Mouse (Mus musculus): ENCODE data around the gene Stambp. TPM values are rescaled to one million over a fixed set of nuclear protein-coding genes. Genes with fewer than 3 reads are reported as not detected.

Stambp gene
- total RNA-seq, 2 experiments from 2014 or later = 38.7 to 39.0 TPM

- DNase-seq (ENCODE audit: low spot score in 2 of 2) = peak; percentile 87 to 90
Observed at GRCm38 (mm10) chr6:83571840-83572667, 475 bp downstream of the Stambp start.

- DNase-seq (ENCODE audit: low spot score in 2 of 2) = peak in 1 of 2 experiments; percentile 33
Observed at GRCm38 (mm10) chr6:83568901-83569862, 3.3 kb downstream of the Stambp start.

DNA sequence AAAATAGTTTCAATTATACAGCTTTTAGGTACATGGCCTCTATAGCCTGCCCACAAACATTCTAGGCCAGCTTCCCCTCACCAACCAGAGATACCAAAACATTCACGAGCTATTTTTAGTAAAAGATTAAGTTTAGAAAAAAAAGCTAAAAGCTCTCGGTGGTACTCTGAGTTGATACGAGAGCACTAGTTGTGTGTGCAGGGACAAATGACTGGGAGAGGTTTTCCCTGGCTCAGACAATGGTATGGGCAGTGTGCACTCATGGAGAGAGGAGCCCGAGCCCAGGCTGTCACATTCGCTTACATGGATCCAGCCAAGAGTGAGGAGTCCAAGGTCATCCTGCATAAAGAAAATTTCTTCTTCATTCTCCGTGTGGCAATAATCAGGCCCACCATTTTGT, 16.6 kb downstream of the Stambp start:
- DNase-seq (ENCODE audit: low spot score in 2 of 2) = no peak

- no peak for DNase-seq (ENCODE audit: low spot score in 2 of 2)
Observed at GRCm38 (mm10) chr6:83548346-83548745, 24.2 kb downstream of the Stambp start.

DNA sequence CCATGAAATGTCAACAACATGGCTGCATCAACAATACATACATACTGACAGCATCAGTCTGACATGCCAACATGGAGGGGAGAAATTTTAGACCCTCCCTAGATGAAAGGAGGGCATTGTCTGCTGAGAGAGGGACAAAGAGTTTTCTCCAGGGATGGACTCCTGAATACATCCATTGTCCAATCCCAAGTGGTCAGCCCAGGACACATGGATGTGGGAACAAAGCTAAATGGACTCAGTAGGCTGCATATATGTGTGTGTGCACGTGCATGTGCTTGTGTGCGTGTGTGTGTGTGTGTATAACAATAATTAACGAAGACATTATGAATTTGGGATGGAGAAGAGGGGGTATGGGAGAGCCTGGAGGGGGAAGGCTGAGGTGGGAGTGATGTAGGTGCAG, 26.8 kb downstream of the Stambp start:
- no peak for DNase-seq (ENCODE audit: low spot score in 2 of 2)

- DNase-seq (ENCODE audit: low spot score in 2 of 2) = no peak
Observed at GRCm38 (mm10) chr6:83541756-83542456, 30.6 kb downstream of the Stambp start.

DNA sequence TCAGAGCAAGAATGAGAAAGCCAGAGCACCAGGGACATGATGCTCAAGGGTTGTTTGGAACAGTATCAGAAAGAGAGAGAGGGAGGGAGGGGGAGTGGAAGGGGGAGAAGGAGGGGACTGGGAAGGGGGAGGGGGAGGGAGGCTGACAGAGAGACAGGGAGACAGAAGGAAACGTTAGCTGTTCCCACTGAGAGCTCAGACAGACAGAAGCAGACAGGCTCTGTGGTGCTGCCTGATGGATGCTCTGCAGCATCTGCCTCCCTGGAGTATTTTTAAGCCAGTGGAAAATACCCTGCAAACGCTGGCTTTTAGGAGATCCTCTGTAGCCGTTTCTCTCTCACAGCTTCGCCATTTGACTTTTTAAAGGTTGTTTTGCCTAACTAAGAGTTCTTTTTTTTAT, 32.5 kb downstream of the Stambp start:
- DNase-seq (ENCODE audit: low spot score in 2 of 2) = peak in 1 of 2 experiments; percentile 25

DNA sequence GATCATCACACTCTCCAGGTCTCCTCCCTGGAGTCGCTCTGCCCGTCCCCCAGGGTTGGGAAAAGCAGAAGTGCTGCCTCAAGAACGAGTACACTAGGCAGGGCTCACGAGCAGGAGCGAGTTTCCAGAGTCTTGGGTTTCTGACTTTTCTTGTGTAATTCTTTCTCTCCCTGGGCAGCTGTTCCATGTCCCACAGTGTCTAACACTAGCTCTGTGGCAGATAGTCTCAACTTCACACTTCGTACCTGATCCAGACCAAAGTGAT, 35.8 kb downstream of the Stambp start:
- no peak for DNase-seq (ENCODE audit: low spot score in 2 of 2)

DNA sequence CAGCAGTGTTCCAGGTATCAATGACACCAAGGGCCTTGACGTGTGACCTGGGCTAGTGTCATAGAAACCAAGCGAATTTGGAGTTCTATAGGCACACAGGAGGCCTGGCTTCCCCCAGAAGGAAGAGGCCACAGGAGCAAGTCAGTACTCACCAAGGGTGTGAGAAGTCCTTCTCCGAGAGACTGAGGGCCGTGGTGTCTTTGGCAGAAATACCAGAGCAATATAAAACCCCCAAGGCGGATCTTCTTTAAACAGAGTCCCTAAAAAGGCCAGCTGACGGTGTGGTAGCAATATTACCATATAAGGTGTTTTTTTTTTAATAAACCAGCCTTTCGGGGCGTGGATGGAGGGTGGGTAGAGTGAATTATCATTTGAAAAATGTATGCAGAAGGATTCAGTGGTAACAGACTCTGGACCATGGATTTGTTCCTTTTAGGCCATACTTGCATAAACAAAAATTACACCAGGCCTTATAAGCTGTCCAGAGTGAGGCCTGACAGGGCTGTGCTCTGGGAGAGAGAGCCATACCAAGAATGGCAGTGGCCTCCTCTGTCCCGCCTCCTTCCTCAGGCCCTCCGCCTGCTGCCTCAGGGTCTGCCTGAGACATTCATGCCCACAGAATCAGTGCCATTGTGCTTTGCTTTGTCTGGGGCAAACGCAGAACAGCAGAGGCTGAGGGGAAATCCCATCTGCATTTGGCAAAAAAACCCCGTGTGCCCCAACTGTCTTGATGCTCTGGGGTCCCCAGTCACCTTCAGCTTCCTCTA, 36.3 kb downstream of the Stambp start, which contains the start of gene Actg2:
Gene Actg2, minus strand, starts transcription at position 238 of the 767 bp plus-strand sequence.
- no peak for DNase-seq (ENCODE audit: low spot score in 2 of 2)

DNA sequence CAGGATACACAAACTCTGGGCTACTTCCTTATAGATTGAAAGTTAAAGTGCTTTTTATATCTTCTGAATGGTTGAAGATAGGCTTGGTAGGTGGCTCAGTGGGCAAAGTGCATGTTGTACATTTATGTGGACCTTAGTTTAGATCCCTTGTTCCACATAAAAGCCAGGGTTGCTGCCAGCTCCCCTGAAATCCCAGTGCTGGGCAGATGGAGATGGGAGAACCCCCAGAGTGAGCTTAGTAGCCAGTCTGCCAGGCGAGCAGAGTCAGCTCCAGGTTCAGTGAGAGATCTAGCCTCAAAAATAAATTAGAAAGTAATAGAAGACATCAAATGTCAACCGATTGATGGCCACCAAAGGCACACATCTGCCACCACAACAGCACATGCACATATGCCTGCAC, 39.9 kb downstream of the Stambp start:
- DNase-seq (ENCODE audit: low spot score in 2 of 2) = no peak

DNA sequence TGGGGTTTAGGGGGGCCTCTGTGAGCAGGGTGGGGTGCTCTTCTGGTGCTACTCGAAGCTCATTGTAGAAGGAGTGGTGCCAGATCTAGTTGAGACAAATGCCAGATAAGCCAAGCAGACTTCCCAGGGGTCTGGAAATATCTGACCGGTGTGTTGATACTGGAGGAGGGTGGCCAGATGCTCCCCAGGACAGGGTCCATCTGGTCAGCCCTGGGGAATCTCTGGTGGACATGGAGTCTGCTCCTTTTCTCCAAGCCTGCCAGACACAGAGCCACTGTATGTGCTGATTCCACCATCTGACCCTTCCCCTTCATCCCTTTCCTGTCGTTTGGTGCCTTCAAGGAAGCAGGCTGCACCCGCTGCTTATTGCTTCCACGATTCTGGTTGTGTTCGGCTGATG, 49.3 kb downstream of the Stambp start:
- DNase-seq (ENCODE audit: low spot score in 2 of 2) = no peak

GRCm38 (mm10) chr6:83521784-83522183, 50.7 kb downstream of the Stambp start:
- DNase-seq (ENCODE audit: low spot score in 2 of 2) = no peak

- DNase-seq (ENCODE audit: low spot score in 2 of 2) = no peak
Observed at GRCm38 (mm10) chr6:83518637-83519036, 53.9 kb downstream of the Stambp start.

- no peak for DNase-seq (ENCODE audit: low spot score in 2 of 2)
Observed at GRCm38 (mm10) chr6:83515172-83515571, 57.4 kb downstream of the Stambp start.

DNA sequence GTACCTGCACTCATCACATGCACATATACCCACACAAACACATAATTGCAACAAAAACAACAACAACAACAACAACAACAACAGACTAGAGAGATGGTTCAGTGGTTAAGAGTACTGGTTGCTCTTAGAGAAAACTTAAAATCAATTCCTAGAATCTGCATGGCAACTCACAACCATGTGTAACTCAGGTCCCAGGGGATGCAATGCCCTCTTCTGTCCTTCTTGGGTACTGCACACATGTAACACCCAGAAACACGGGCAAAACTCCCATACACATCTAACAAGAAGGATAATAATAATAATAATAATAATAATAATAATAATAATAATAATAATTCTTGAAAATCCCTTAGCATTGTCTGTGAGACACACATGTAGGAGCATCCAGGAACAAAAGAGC, 60.0 kb downstream of the Stambp start:
- peak; percentile 74 for DNase-seq (ENCODE audit: low spot score in 2 of 2)

DNA sequence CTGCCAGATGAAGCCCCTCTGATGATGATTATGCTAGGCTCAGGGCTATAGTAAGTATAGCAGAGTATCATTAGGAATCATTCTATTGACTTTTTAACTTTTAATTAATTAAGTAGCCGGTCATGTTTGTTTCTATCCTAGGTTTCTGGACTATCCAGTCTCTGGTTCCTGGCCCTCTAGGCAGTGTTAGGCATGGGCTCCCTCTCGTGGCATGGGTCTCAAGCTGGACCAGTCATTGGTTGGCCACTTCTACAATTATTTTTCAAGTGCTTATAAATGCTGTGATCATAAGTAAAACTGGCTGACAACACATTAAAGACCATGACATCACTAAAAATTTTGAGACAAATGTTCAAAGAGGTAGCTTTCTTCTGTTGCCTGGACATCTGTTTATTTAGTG, 62.3 kb downstream of the Stambp start:
- DNase-seq (ENCODE audit: low spot score in 2 of 2) = no peak

GRCm38 (mm10) chr6:83509442-83509841, 63.1 kb downstream of the Stambp start:
- DNase-seq (ENCODE audit: low spot score in 2 of 2) = peak in 1 of 2 experiments; percentile 30

GRCm38 (mm10) chr6:83507168-83507546, 65.4 kb downstream of the Stambp start:
- no peak for DNase-seq (ENCODE audit: low spot score in 2 of 2)

DNA sequence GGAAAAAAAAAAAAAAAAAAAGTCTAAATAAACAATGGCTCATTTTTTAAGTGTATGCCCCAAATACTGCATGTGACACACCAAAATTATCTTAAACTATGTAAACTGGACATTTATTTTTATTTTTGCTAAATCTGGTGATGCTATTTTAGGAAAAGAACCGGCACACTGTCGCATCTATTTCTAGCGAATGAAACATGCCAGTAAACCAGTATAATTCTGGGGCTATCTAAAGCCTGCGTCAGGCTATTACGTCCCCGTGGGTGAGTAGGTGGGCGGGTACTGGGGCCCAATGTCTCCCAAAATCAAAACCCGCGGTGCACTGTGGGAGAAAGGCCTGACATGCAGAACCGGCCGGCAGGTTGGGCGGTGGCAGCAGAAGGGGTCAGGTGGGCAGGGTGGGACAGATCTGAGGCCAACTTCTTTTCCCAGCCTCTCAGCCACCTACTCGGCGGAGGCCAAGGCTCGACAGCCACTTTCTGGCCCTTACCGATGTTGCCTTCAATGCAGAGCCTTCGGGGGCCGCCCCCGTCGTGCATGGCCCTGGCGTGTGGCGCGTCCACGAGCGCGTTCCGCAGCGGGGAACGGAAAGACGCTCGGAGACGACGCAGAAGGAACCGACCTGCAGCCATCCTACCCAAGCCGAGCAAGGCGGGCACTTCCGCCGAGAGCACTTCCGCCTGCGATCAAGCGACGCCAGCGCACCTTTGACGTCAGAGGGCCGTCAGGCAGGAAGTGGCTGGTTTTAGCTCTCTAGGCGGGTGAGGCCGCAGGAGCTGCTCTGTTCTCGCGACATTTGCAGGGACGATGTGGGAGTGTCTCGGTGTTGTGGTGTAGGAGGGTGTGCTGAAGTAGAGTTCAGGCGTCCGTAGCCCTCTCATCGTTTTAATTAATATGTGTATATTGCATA, 66.0 kb downstream of the Stambp start, which contains the start of gene Dguok:
Gene Dguok, minus strand, starts transcription at position 712 of the 910 bp plus-strand sequence.
- DNase-seq (ENCODE audit: low spot score in 2 of 2) = peak; percentile 96 to 97

DNA sequence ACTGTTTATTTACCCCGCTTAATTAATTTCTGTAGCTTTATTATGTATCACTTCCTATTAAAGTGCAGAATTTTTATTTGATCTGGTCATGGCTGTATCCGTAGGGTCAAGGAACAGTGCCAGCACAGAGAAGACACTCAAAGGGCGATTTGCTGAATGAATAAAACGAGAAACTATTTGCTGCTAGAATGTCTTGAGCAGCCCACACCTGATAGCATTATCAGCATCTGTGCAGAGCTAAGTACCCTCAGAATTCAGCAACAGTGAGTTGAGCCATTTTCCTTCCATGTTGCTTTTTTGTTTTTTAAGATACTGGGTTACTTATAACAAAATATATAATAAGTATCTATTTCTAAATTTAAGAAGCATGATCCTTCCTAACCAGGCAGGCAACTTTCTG, 67.0 kb downstream of the Stambp start:
- DNase-seq (ENCODE audit: low spot score in 2 of 2) = no peak

All from layer of hippocampus, postnatal 10 days (tissue).